Mouse (Mus musculus) cerebellum, postnatal 25 days (tissue): ENCODE measurements around the gene Cerk.
A peak's percentile ranks its signal among the peaks of the same experiment; 100 is the strongest.
"Not testable (repeated sequence)": the region's sequence is repeated elsewhere in the genome, so short reads cannot be mapped to it uniquely, and the experiment has no call there.

Experiments
- DNase-seq, 2 experiments: peaks; one replicate each; pipeline ENCODE4 v3.0.0; 2021; ENCODE audit warnings: mixed read lengths in 2 of 2

The Cerk gene

GRCm38 (mm10) chr15:86110361-86111103 is 75.4 kb downstream of the Cerk start:
- DNase-seq = peak; percentile 82 to 83

GRCm38 (mm10) chr15:86109650-86110211 is 76.2 kb downstream of the Cerk start:
- peak; percentile 79 to 81 for DNase-seq

- DNase-seq = peak; percentile 39 to 41
Observed at GRCm38 (mm10) chr15:86109245-86109644, 76.7 kb downstream of the Cerk start.

- DNase-seq = peak in 1 of 2 experiments; percentile 30
Observed at GRCm38 (mm10) chr15:86107831-86108471, 78.0 kb downstream of the Cerk start.

- no peak for DNase-seq
Observed at GRCm38 (mm10) chr15:86105751-86106150, 80.2 kb downstream of the Cerk start.

- DNase-seq = no peak
Observed at GRCm38 (mm10) chr15:86105345-86105697, 80.6 kb downstream of the Cerk start.

GRCm38 (mm10) chr15:86104401-86105344 is 81.3 kb downstream of the Cerk start:
- no peak for DNase-seq

- DNase-seq = no peak
Observed at GRCm38 (mm10) chr15:86102308-86102707, 83.6 kb downstream of the Cerk start.

- DNase-seq = peak in 1 of 2 experiments; percentile 68
Observed at GRCm38 (mm10) chr15:86101585-86101984, 84.4 kb downstream of the Cerk start.

- DNase-seq = no peak
Observed at GRCm38 (mm10) chr15:86097871-86098270, 88.1 kb downstream of the Cerk start.

- not testable (repeated sequence) for DNase-seq
Observed at GRCm38 (mm10) chr15:86096604-86097020, 89.3 kb downstream of the Cerk start.

GRCm38 (mm10) chr15:86095722-86096603 is 90.0 kb downstream of the Cerk start:
- DNase-seq = no peak

- no peak for DNase-seq
Observed at GRCm38 (mm10) chr15:86094324-86095121, 91.4 kb downstream of the Cerk start.

GRCm38 (mm10) chr15:86093236-86093635 is 92.7 kb downstream of the Cerk start:
- DNase-seq = no peak

- peak; percentile 54 to 71 for DNase-seq
Observed at GRCm38 (mm10) chr15:86091998-86092670, 93.8 kb downstream of the Cerk start.

GRCm38 (mm10) chr15:86091201-86091997 is 94.5 kb downstream of the Cerk start:
- DNase-seq = no peak

- no peak for DNase-seq
Observed at GRCm38 (mm10) chr15:86090578-86090977, 95.4 kb downstream of the Cerk start.

GRCm38 (mm10) chr15:86089991-86090529 is 95.9 kb downstream of the Cerk start:
- DNase-seq = peak; percentile 52 to 54
